ENCODE assay signal across 9 mouse cellular contexts in genomic region chr8:91019726-91020125, GRCm38 (mm10). TPM values are rescaled to one million over a fixed set of nuclear protein-coding genes. Genes with fewer than 3 reads are reported as not detected.
DNase-seq lines count a peak whose midpoint lies in the region; ATAC-seq and TF ChIP-seq lines count a peak whose summit lies in the region.
"Had no signal": no experiment of that assay in that cellular context is flagged by ENCODE, and none has a peak within 500 bp of the region (broad histone marks: within the 10 kb centered on the region; RNA-seq: fewer than 3 reads in every experiment).

No protein-coding gene starts in this region.

- TF ChIP-seq POLR2A in liver, adult 2 months (IDR thresholded peaks at IDR 0.05; ENCODE audit: extremely low read depth, insufficient read depth, low read length) = no peak

- H3K4me2 ChIP-seq in forebrain, embryonic 13.5 days = no peak overlapping the region
- H3K4me2 ChIP-seq: heart, embryonic 15.5 days had no signal

- H3K27me3 ChIP-seq in forebrain, embryonic 13.5 days = no peaks in the 10 kb centered on the region
- no peaks in the 10 kb centered on the region for H3K27me3 ChIP-seq in liver, adult 2 months (ENCODE audit: control insufficient read depth, insufficient read depth, low read length)
- H3K27me3 ChIP-seq: heart, embryonic 15.5 days had no signal

- peak; percentile 92 for DNase-seq in 3T3-L1 (ENCODE audit: low read depth, low spot score)
- DNase-seq in ES-CJ7 (ENCODE audit: low read depth, low spot score) = peak; percentile 86
- DNase-seq in c-Kit-positive CD71-positive TER-119-negative erythroid progenitor cells, embryonic 14.5 days (ENCODE audit: low read depth) = peak; percentile 71
- DNase-seq in hindlimb bud, embryonic 11.5 days (ENCODE audit: extremely low spot score, low read depth, low spot score) = peak; percentile 83
- peak; percentile 43 for DNase-seq in liver, adult 2 months (ENCODE audit: extremely low read depth, low read depth, low spot score)
- peak; percentile 84 for DNase-seq in retina, embryonic 14.5 days (ENCODE audit: low spot score)
- DNase-seq in thymus, postnatal 36 days = peak; percentile 60 to 63

- no peaks in the 10 kb centered on the region for H3K79me2 ChIP-seq in liver, adult 2 months (ENCODE audit: control insufficient read depth, insufficient read depth, low read length)

- 5% methylated on average over 2 of the region's 2 CpGs for WGBS in forebrain, embryonic 13.5 days
- 2% methylated on average over 2 of the region's 2 CpGs for WGBS in liver, adult 2 months

- no peak overlapping the region for H3K4me3 ChIP-seq in forebrain, embryonic 13.5 days
- no peak overlapping the region for H3K4me3 ChIP-seq in liver, adult 2 months (ENCODE audit: insufficient read depth, low read depth, low read length)
- H3K4me3 ChIP-seq: heart, embryonic 15.5 days had no signal

- TF ChIP-seq CTCF in liver, adult 2 months (IDR thresholded peaks at IDR 0.05; ENCODE audit: low read depth, low read length) = peak; percentile 62

- no peaks in the 10 kb centered on the region for H3K9me3 ChIP-seq in forebrain, embryonic 13.5 days (replicated peaks)
- H3K9me3 ChIP-seq: heart, embryonic 15.5 days had no signal

- peaks cover 79% of the 10 kb centered on the region for H3K36me3 ChIP-seq in forebrain, embryonic 13.5 days (ENCODE audit: poor library complexity, severe bottlenecking)
- H3K36me3 ChIP-seq in liver, adult 2 months (ENCODE audit: control insufficient read depth, insufficient read depth, low read length) = peaks cover 75% of the 10 kb centered on the region

- peaks cover 5% of the 10 kb centered on the region; the same call in 1 of the 2 replicates for H3K4me1 ChIP-seq in forebrain, embryonic 13.5 days
- no peaks in the 10 kb centered on the region for H3K4me1 ChIP-seq in liver, adult 2 months (ENCODE audit: control insufficient read depth, insufficient read depth, low read length)
- H3K4me1 ChIP-seq: heart, embryonic 15.5 days had no signal

- peak; percentile 48; the same call in 1 of the 2 replicates for ATAC-seq in forebrain, embryonic 13.5 days

- H3K9ac ChIP-seq in forebrain, embryonic 13.5 days = no peak overlapping the region
- no peak overlapping the region for H3K9ac ChIP-seq in liver, adult 2 months (ENCODE audit: low read depth, low read length)
- H3K9ac ChIP-seq: heart, embryonic 15.5 days had no signal

- H3K27ac ChIP-seq in forebrain, embryonic 13.5 days = no peak overlapping the region; the same call in 1 of the 2 replicates
- H3K27ac ChIP-seq in liver, adult 2 months (replicated peaks; ENCODE audit: insufficient read depth, low read depth, low read length) = no peak overlapping the region
- H3K27ac ChIP-seq: heart, embryonic 15.5 days had no signal

RNA-seq across cellular contexts. Expression of gene Rbl2, which starts 50.1 kb away (rescaled TPM):
- 14.2 and 15.8 TPM in 2 replicates for polyA plus RNA-seq in forebrain, embryonic 13.5 days (2015; fragmentation: Nextera tagmentation; extraction: Ambion mirVana)
- 33.4 and 36.8 TPM in 2 replicates for total RNA-seq in liver, adult 2 months (2014; rRNA removed)
- 10.5 and 12.5 TPM in 2 replicates for polyA plus RNA-seq in liver, adult 2 months (2012; rRNA removed)
